Mouse (Mus musculus) cerebellum, postnatal 36 days (tissue): ENCODE data around the gene Vps13d.

Experiments used
- DNase-seq, 2 experiments: peaks; one replicate each; pipeline ENCODE4 v3.0.0; 2021 to 2022; ENCODE audit warnings: mixed read lengths in 2 of 2

Gene Vps13d

GRCm38 (mm10) chr4:145147006-145147961 lies 47.5 kb downstream of the Vps13d start:
- DNase-seq, result no peak

GRCm38 (mm10) chr4:145143533-145143932 lies 51.3 kb downstream of the Vps13d start:
- no peak for DNase-seq

- DNase-seq, result no peak
These were observed 58.1 kb downstream of the Vps13d start for GRCm38 (mm10) chr4:145136705-145137104.

- no peak for DNase-seq
These were observed 59.3 kb downstream of the Vps13d start for GRCm38 (mm10) chr4:145135473-145135872.

- no peak for DNase-seq
These were observed 64.0 kb downstream of the Vps13d start for GRCm38 (mm10) chr4:145130772-145131171.

GRCm38 (mm10) chr4:145129956-145130548 lies 64.8 kb downstream of the Vps13d start:
- peak; percentile 70 to 72 for DNase-seq

GRCm38 (mm10) chr4:145125463-145126220 lies 69.2 kb downstream of the Vps13d start:
- no peak for DNase-seq

- DNase-seq, result no peak
These were observed 70.4 kb downstream of the Vps13d start for GRCm38 (mm10) chr4:145124419-145124818.

GRCm38 (mm10) chr4:145111641-145112040 lies 83.2 kb downstream of the Vps13d start:
- DNase-seq, result no peak

GRCm38 (mm10) chr4:145110736-145111135 lies 84.1 kb downstream of the Vps13d start:
- DNase-seq, result no peak

- no peak for DNase-seq
These were observed 88.0 kb downstream of the Vps13d start for GRCm38 (mm10) chr4:145106796-145107195.

GRCm38 (mm10) chr4:145105319-145105718 lies 89.5 kb downstream of the Vps13d start:
- DNase-seq, result no peak

GRCm38 (mm10) chr4:145104917-145105316 lies 89.9 kb downstream of the Vps13d start:
- no peak for DNase-seq

- DNase-seq, result no peak
These were observed 91.2 kb downstream of the Vps13d start for GRCm38 (mm10) chr4:145103617-145104016.

- DNase-seq, result peak in 1 of 2 experiments; percentile 43
These were observed 92.7 kb downstream of the Vps13d start for GRCm38 (mm10) chr4:145101823-145102718.

GRCm38 (mm10) chr4:145099853-145100252 lies 95.0 kb downstream of the Vps13d start:
- DNase-seq, result no peak

GRCm38 (mm10) chr4:145099344-145099743 lies 95.5 kb downstream of the Vps13d start:
- no peak for DNase-seq

- peak; percentile 97 to 100 for DNase-seq
These were observed 96.8 kb downstream of the Vps13d start for GRCm38 (mm10) chr4:145097974-145098373.

- DNase-seq, result peak; percentile 36 to 65
These were observed 98.2 kb downstream of the Vps13d start for GRCm38 (mm10) chr4:145096481-145097039.

- DNase-seq, result peak; percentile 28 to 34
These were observed 108.3 kb downstream of the Vps13d start for GRCm38 (mm10) chr4:145086509-145086908.

- no peak for DNase-seq
These were observed 115.5 kb downstream of the Vps13d start for GRCm38 (mm10) chr4:145079324-145079723.

GRCm38 (mm10) chr4:145074276-145074675 lies 120.5 kb downstream of the Vps13d start:
- no peak for DNase-seq
